ENCODE assay signal across 16 mouse cellular contexts in genomic region chr8:11885881-11886699, GRCm38 (mm10). TPM values are rescaled to one million over a fixed set of nuclear protein-coding genes. Genes with fewer than 3 reads are reported as not detected.
DNase-seq lines count a peak whose midpoint lies in the region; ATAC-seq and TF ChIP-seq lines count a peak whose summit lies in the region.
"Had no signal": no experiment of that assay in that cellular context is flagged by ENCODE, and none has a peak within 500 bp of the region (broad histone marks: within the 10 kb centered on the region; RNA-seq: fewer than 3 reads in every experiment).

No protein-coding gene starts in this region.

- H3K9me3 ChIP-seq in forebrain, embryonic 11.5 days (ENCODE audit: control insufficient read depth, low read length) = no peaks in the 10 kb centered on the region
- peaks cover 15% of the 10 kb centered on the region; the same call in 1 of the 2 replicates for H3K9me3 ChIP-seq in neural tube, embryonic 13.5 days
- peaks cover 4% of the 10 kb centered on the region; the same call in 1 of the 2 replicates for H3K9me3 ChIP-seq in intestine, embryonic 16.5 days (ENCODE audit: control insufficient read depth, low read length)
- H3K9me3 ChIP-seq: heart, embryonic 15.5 days had no signal

- DNase-seq in left cerebral cortex, postnatal 14 days (ENCODE audit: low spot score in 2 of 2) = peak; percentile 5 to 37
- no peak for DNase-seq in left cerebral cortex, adult 2 months (ENCODE audit: extremely low spot score in 1 of 2, low spot score in 2 of 2)
- no peak for DNase-seq in forebrain, embryonic 11.5 days (ENCODE audit: low spot score)
- peak; percentile 43 to 50 for DNase-seq in layer of hippocampus, postnatal 10 days (ENCODE audit: low spot score in 2 of 2)
- no peak for DNase-seq in retina, postnatal 1 day
- DNase-seq: kidney, adult 8-10 months; lung, adult 2 months had no signal

- intact Hi-C loops in left cerebral cortex, postnatal 14 days (cut with DNase I) = no loop called here
- intact Hi-C loops in left cerebral cortex, adult 2 months (cut with DNase I) = no loop called here

- peak; percentile 67 for ATAC-seq in forebrain, embryonic 11.5 days (replicated peaks; ENCODE audit: low FRiP score)
- ATAC-seq in neural tube, embryonic 13.5 days (ENCODE audit: low read depth) = peak; percentile 84
- no peak for ATAC-seq in megakaryocyte-erythroid progenitor cell, adult 5-6 weeks (replicated peaks; ENCODE audit: low FRiP score, low TSS enrichment, poor library complexity, severe bottlenecking)
- ATAC-seq in intestine, embryonic 16.5 days = no peak

- H3K27me3 ChIP-seq in forebrain, embryonic 11.5 days (ENCODE audit: control insufficient read depth, insufficient read depth, low read length) = no peaks in the 10 kb centered on the region
- H3K27me3 ChIP-seq in neural tube, embryonic 13.5 days = no peaks in the 10 kb centered on the region
- H3K27me3 ChIP-seq in intestine, embryonic 16.5 days (replicated peaks; ENCODE audit: control insufficient read depth, insufficient read depth, low read length) = no peaks in the 10 kb centered on the region
- H3K27me3 ChIP-seq: heart, embryonic 15.5 days had no signal

- H3K27ac ChIP-seq in left cerebral cortex, adult 2 months = no peak overlapping the region
- peak overlapping the region; percentile 37 for H3K27ac ChIP-seq in forebrain, embryonic 11.5 days (ENCODE audit: low read depth, low read length)
- peak overlapping the region; percentile 75 for H3K27ac ChIP-seq in neural tube, embryonic 13.5 days (replicated peaks)
- no peak overlapping the region for H3K27ac ChIP-seq in intestine, embryonic 16.5 days (ENCODE audit: low read length)
- H3K27ac ChIP-seq: heart, embryonic 15.5 days had no signal

- H3K9ac ChIP-seq in forebrain, embryonic 11.5 days (ENCODE audit: low read length) = peak overlapping the region; percentile 1; the same call in 1 of the 2 replicates
- H3K9ac ChIP-seq in neural tube, embryonic 13.5 days = peak overlapping the region; percentile 42; the same call in 1 of the 2 replicates
- H3K9ac ChIP-seq in intestine, embryonic 16.5 days (ENCODE audit: low read depth, low read length) = no peak overlapping the region
- H3K9ac ChIP-seq: heart, embryonic 15.5 days had no signal

- H3K4me3 ChIP-seq in left cerebral cortex, adult 2 months = no peak overlapping the region
- no peak overlapping the region for H3K4me3 ChIP-seq in forebrain, embryonic 11.5 days (ENCODE audit: low read depth, low read length)
- no peak overlapping the region for H3K4me3 ChIP-seq in neural tube, embryonic 13.5 days
- H3K4me3 ChIP-seq in intestine, embryonic 16.5 days (ENCODE audit: low read length) = no peak overlapping the region
- H3K4me3 ChIP-seq: heart, embryonic 15.5 days; myocyte had no signal

- TF ChIP-seq CTCF in left cerebral cortex, adult 2 months (IDR thresholded peaks at IDR 0.05) = no peak

- whole genome bisulfite sequencing in forebrain, embryonic 11.5 days = 42% methylated on average over 12 of the region's 12 CpGs
- 26% methylated on average over 12 of the region's 12 CpGs for WGBS in neural tube, embryonic 13.5 days
- 64% methylated on average over 12 of the region's 12 CpGs for WGBS in intestine, embryonic 16.5 days

- H3K4me2 ChIP-seq in forebrain, embryonic 11.5 days (ENCODE audit: low read depth, low read length, severe bottlenecking) = no peak overlapping the region
- no peak overlapping the region for H3K4me2 ChIP-seq in neural tube, embryonic 13.5 days
- no peak overlapping the region for H3K4me2 ChIP-seq in intestine, embryonic 16.5 days (ENCODE audit: low read depth, low read length)
- H3K4me2 ChIP-seq: heart, embryonic 15.5 days had no signal

- no peaks in the 10 kb centered on the region for H3K36me3 ChIP-seq in forebrain, embryonic 11.5 days (ENCODE audit: control insufficient read depth, insufficient read depth, low read length)
- no peaks in the 10 kb centered on the region for H3K36me3 ChIP-seq in neural tube, embryonic 13.5 days
- H3K36me3 ChIP-seq in intestine, embryonic 16.5 days (ENCODE audit: control insufficient read depth, insufficient read depth, low read length) = no peaks in the 10 kb centered on the region
- H3K36me3 ChIP-seq: heart, embryonic 15.5 days had no signal

- H3K4me1 ChIP-seq in forebrain, embryonic 11.5 days (replicated peaks; ENCODE audit: control insufficient read depth, insufficient read depth, low read length) = peaks cover 15% of the 10 kb centered on the region
- peaks cover 27% of the 10 kb centered on the region for H3K4me1 ChIP-seq in neural tube, embryonic 13.5 days (replicated peaks)
- H3K4me1 ChIP-seq in intestine, embryonic 16.5 days (ENCODE audit: control insufficient read depth, insufficient read depth, low read length) = no peaks in the 10 kb centered on the region
- H3K4me1 ChIP-seq: heart, embryonic 15.5 days had no signal

RNA-seq across cellular contexts. Expression of gene Tex29, which starts 45.8 kb away (rescaled TPM):
- under 1 TPM; 0.57 to 0.77 TPM for total RNA-seq in left cerebral cortex, postnatal 14 days (2021)
- total RNA-seq in left cerebral cortex, adult 2 months (2021) = under 1 TPM; 0.87 to 0.93 TPM
- polyA plus RNA-seq in forebrain, embryonic 11.5 days (2014; fragmentation: Nextera tagmentation; extraction: Ambion mirVana) = 0.24 TPM in 1 of 2 replicates, not detected in the other
- total RNA-seq in layer of hippocampus, postnatal 10 days (2021) = 1 to 10 TPM in 1 of 2 experiments, not detected in 1; 1.3 TPM
- 0.43 TPM in 1 of 2 replicates, not detected in the other for polyA plus RNA-seq in neural tube, embryonic 13.5 days (2015; fragmentation: Nextera tagmentation; extraction: Ambion mirVana)
- total RNA-seq in megakaryocyte-erythroid progenitor cell, adult 5-6 weeks (2014; fragmentation: Nextera tagmentation) = not detected in 2 replicates
- not detected in 2 replicates for total RNA-seq in megakaryocyte-erythroid progenitor cell, adult 5-6 weeks (2017)
- polyA plus RNA-seq in intestine, embryonic 16.5 days (2015; fragmentation: Nextera tagmentation; extraction: Ambion mirVana) = 0.37 TPM in 1 of 2 replicates, not detected in the other
- total RNA-seq: adrenal gland, postnatal 4 days; common myeloid progenitor, adult 5-6 weeks; left cerebral cortex, postnatal 36 days had no signal
- polyA plus RNA-seq: C2C12; lung, adult 2 months; myocyte had no signal

Comparison
In these comparisons a context has a peak if more than half of its experiments do, and no peak if none do; other contexts are left out.
1. DNase-seq: peak in left cerebral cortex, postnatal 14 days (2 of 2) and layer of hippocampus, postnatal 10 days (2 of 2); none in left cerebral cortex, adult 2 months (0 of 2), forebrain, embryonic 11.5 days (single experiment) and retina, postnatal 1 day (single experiment).
2. H3K27ac ChIP-seq: peak in forebrain, embryonic 11.5 days (single experiment) and neural tube, embryonic 13.5 days (single experiment); none in left cerebral cortex, adult 2 months (single experiment) and intestine, embryonic 16.5 days (single experiment).
3. ATAC-seq: peak in forebrain, embryonic 11.5 days (single experiment) and neural tube, embryonic 13.5 days (single experiment); none in megakaryocyte-erythroid progenitor cell, adult 5-6 weeks (single experiment) and intestine, embryonic 16.5 days (single experiment).